Mouse (Mus musculus): ENCODE results near the gene Chrna1.

GRCm38 (mm10) chr2:73530487-73530886 is 49.7 kb downstream of the Chrna1 start:
- TF ChIP-seq POLR2A (IDR thresholded peaks at IDR 0.05; ENCODE audit: control insufficient read depth, extremely low read depth, insufficient read depth, low read length, poor library complexity) (no peak), CTCF (IDR thresholded peaks at IDR 0.05; ENCODE audit: borderline replicate concordance, control insufficient read depth, extremely low read depth, insufficient read depth, low read length, poor library complexity) (no peak)
